Mouse (Mus musculus) erythroblast, embryonic 14.5 days (primary cell): Measurements from ENCODE around the gene Setd7.

Source experiments
- GATA1 ChIP-seq: IDR thresholded peaks from 2 replicates; pipeline ENCODE4 v1.6.1; 2012; ENCODE audit warnings: low read length, inconsistent platforms, mixed read lengths
- TAL1 ChIP-seq: IDR thresholded peaks from 3 replicates; pipeline ENCODE4 v1.6.1; 2012; ENCODE audit warnings: low read length, inconsistent platforms, mixed read lengths

- no peak for TF ChIP-seq GATA1
- TF ChIP-seq TAL1, result no peak
These were observed 43.8 kb upstream of the Setd7 start for GRCm38 (mm10) chr3:51604489-51604888.
